Mouse (Mus musculus): ENCODE data around the gene Prkacb.

Gene Prkacb

DNA sequence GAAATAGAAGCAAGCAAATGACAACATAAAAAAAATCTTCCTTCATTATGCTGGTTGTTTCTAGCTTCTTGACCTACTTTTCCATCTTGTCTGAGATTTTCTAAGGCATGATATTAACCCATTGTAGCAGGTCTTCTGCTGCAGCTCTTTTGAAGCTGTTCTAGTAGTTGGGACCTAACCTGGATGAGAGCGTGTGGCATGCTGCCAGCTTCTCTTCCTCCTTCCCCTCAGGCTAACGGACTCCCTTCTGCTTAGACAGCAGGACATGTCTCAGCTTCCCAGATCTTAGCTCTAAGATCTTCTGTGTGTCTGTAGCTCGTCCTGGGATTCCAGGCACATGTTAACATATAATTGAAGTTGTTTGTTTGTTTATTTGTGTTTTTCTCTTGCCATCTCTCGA, 93.1 kb downstream of the Prkacb start:
- no peak for DNase-seq (ENCODE audit: low spot score)

DNA sequence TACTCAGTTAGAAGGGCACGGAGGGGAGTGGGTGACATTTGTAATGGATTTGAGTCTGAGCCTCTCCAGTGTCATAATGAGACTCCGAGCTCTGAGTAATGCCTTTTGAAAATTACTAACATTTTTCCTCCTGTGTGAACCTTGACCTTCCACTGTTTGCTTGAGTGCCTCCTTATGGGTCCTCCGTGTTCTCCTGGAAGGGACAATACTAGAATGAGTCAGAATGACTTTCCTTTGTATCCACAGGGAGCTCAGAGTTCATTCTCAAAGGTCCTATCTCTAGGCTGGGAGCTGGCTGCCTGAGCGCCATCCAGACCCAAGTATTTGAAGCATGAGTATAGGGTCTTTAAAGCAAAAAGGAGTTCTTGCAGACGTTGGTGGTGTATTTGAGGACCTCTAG, 94.5 kb downstream of the Prkacb start:
- no peak for DNase-seq (ENCODE audit: low spot score)

DNA sequence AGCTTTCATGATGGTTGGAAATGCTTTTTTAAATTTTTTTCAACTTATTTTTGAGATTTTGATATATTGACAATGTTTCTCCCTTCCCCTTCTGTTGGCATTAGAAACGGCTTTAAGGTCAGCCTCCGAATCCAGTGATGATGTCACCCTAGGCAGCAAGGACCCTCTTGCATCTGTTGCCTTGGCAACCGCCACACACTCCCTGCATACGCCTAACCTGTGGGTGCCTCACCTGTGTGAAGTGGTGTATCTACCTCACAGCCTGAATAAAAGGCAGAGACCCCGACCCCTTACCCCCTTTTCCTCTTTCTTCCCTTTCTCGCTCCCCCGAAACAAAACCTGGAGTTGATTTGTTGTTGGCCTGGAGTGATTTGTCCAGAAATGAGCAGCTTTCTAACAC, 100.5 kb downstream of the Prkacb start:
- no peak for DNase-seq (ENCODE audit: low spot score)

DNA sequence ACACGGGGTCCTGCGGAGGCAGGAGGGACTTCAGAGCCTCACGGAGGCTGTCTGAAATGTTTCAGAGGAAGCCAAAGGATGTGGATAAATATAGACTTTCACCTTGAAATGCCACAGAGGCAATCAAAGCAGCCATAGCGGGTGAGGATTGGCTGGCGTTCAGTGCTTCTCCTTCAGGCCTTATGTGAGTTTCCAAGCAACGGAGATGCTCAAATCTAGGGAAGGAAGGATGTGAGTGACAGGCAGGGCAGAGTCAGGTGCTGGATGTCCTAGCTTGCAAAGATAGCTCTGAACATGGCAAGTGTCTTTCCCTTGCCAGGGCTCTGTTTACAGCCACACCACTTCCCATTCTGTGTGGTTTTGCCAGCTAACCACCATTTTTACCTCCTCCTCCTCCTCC, 101.2 kb downstream of the Prkacb start:
- peak; percentile 17 for DNase-seq (ENCODE audit: low spot score)

DNA sequence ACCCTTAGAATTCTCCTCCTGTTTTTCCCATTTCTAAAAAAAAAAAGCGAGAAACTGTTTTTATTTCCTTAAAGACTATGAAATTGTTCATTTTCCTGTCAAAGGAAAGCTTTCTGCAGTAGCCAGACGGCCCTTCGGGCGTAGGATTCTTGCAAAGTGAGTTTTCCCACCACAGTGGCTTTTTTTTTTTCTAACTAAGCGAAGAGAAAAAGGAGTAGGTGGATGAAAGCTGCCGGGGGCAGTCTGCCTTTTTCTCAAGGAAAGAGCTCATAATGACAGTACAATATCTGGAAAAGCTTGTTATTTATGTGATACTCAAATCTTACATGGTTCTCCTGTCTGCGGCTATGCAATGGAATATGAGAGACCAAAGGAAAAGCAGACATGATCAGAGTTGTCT, 101.7 kb downstream of the Prkacb start:
- DNase-seq (ENCODE audit: low spot score): no peak

DNA sequence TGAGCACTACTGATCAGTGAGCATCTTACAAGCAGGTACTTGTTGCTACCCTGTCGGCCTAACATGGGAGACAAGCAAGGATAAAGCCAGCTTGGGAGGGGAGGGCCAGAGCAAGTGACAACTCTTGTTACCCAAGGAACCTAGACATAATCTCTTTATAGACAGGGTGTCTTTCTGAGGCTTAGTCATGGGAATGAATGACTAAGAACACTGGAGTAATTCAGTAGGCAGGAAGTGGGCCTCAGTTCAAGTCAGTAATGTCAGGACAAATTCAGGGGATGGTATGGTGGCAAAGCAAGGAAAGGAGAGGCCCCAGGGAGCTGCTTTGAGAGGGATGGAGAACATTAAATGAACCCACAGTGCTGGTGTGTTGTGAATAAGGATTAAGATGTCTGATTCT, 103.7 kb downstream of the Prkacb start:
- no peak for DNase-seq (ENCODE audit: low spot score)

DNA sequence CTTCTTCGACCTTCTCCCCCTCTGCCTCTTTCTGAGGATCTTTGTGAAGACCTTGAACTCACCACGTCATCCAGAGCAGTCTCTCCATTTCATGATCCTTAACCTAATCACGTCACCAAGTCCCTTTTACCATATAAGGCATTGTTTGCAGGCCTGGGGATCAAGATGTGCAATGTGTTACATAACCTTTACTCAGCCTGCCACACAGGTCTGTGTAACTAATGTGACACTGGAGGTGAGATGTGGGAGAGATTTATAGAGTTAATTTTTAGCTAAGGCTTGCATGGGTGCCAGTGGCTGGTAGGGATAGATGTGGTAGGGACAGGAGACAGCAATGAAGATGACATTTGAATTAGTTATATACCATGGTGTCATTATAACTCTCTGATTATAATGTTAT, 104.4 kb downstream of the Prkacb start:
- DNase-seq (ENCODE audit: low spot score): no peak

DNA sequence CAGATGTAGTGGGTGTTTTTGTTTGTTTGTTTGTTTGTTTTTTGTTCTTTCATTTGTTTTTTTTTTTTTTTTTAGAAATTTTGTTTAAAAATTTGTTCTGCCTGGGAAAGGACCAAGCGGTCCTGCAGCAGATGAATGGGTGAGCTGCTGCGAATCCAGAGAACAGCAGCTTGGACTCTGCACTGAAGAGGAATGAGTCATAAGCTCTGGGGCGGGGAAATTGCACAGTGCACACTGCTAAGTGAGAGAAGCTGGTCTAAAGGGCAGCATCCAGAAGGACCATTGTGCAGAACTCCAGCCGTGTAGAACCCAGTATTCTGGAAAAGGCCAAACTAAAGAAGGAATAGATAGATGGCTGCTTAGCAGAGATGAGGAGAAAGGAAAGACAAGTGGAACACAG, 108.7 kb downstream of the Prkacb start:
- no peak for DNase-seq (ENCODE audit: low spot score)

DNA sequence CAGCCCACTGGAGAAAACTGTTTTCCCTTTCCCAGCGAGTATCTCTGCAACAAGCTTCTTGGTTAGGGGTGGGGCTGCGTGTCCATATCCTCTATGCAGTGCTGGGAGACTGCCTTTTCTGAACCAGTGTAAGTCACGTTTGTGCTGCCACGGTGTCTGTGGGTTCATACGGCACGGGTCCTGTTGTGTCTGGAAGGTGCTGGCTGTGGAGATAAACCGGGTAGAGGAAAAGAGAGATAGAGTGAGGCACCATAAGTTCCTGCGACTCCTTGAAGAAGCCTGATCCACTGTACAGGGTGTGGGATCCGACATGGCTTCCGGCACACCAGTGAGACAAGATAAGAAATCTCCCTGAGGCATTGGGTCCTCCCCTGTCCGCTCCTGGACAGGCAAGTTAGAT, 112.7 kb downstream of the Prkacb start:
- DNase-seq (ENCODE audit: low spot score): no peak

DNA sequence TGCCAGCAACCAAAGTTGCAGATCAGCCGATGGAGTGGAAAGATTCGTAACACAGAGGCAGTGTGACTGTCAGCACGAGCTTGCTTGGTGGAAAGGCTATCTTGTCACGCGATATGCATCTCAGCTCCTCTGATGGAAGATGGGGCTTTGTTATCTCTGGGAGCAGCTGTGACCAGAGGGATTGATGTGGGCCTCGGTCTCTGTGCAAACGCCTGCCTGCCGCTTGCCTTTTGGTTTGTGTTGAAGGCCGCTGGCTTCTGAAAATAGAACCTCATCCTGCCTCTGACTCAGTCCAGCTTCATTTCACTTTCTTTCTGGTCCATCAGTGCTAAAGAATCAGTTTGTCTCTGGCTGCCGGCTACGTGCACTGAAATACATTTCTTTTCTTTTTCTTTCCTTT, 113.8 kb downstream of the Prkacb start:
- no peak for DNase-seq (ENCODE audit: low spot score)

DNA sequence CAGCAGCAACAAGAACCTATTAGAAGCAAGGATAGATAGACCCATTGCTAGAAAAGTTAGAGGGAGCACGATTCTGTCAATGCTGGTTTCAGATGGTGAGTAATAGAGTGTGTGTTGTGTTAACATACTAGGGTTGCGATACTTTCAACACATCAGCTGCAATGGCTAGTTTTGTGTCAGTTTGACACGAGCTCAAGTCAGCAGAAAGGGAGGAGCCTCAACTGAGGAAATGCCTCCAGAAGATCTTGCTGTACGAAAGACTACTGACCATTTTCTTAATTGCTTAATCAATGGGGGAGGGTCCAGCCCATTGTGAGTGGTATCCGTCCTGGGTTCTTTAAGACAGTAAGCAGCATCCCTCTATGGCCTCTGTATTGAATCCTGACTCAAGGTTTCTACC, 120.2 kb downstream of the Prkacb start:
- no peak for DNase-seq (ENCODE audit: low spot score)

DNA sequence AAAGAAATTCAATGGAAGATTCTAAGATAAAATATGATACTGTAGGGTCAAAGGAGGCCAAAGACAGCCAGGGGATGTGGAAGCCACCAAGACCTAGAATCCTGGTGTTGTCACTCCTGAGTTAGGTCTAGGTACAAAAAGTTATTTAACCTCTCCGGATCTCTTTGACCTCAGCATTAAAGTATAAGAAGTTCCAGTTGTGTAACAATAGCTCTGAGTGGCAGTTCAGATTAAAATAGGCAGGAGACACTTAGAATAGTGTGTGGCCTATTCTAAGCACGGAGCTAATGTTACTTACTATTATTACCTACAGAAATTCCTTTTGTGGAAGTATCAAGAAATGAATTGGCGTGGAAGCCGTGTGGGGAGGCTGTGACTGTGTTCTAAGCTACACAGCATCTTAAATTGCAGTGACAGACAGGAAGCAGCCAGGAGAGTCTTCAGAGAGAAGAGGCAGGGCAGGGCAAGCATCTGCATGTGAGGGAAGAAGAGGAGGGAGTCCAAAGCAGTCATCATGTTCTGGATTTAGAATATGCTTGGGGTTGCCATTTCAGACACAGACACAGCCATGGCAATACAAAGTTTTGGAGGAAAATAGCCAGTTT, 125.6 kb downstream of the Prkacb start:
- DNase-seq (ENCODE audit: low spot score): no peak

DNA sequence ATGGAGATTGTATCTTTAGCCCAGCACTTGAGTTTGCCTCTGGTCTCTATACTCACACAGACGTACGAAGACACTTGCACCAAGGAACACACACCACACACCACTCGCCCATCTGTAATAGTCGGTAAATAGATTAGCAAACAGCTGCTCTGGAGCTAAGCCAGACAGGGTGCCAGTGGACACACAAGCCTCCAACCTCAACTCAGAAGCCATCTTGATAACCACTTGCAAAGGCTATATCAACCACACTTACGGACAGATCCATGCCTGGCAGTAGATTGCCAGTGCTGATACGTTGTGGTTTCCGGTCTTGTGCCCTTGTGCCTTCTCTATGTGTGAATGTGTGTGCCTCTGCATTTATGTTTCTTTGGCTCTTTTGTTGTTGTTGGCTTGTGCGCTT, 126.4 kb downstream of the Prkacb start:
- DNase-seq (ENCODE audit: low spot score): no peak

DNA sequence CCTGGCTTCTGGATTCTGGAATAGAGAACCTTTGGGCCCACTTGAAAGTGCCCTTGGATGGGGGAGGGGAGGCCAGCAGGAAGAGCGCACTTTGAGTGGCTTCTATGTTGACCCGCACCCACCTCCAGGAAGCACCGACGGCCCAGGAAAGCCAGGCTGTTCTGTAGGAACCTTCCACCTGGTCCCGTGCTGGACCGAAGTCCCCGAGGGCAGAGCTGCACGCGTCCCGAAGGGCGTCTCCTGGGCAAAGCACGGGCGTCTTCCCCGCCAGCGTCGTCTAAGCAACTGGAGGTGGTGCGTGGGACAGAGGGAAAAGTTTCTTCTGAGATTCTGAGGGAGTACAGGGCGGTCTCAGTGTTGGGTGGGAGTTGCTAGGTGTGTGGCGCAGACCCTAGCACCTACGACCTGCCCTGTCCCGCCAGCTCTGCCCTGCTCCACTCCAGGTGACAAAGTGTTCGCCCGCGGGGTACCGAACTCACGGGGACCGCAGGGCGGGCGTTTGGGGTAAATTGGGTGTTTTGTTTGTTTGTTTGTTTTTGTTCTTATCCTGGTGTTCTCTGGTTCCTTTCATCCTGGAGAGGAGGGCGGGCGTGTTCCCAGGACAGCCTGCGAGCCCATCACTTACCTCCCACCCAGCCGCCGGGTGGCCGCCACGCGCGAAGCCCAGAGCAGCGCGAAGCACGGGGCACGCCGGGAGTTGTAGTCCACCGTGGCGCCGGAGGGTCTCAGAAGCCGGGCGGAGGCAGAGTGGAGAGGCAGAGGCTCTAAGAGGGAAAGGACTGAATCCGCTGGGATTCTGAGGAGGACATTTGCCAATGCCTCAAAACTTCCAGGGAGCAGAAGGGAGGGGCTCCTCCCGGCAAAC, 127.7 kb downstream of the Prkacb start, which contains the start of gene Samd13:
Samd13 (minus strand) TSS at position 782 of the 865 bp plus-strand sequence.
- DNase-seq (ENCODE audit: low spot score): peak; percentile 24

DNA sequence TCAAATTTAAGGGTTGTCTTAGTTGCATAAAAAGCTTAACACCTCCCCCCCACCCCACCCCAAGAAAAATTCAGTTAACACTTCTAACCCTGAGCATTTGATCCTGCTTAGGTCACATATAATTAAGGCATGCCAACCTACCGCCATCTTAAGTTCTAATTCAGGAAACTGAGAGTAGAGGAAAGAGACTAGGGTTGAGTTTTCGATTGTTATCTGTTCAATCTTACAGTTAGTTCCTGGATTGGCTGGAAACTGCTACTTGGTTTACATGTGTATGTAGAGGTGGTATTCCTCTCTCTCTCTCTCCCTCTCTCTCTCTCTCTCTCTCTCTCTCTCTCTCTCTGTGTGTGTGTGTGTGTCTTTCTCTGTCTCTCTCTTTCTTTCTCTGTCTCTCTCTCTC, 129.7 kb downstream of the Prkacb start:
- no peak for DNase-seq (ENCODE audit: low spot score)

DNA sequence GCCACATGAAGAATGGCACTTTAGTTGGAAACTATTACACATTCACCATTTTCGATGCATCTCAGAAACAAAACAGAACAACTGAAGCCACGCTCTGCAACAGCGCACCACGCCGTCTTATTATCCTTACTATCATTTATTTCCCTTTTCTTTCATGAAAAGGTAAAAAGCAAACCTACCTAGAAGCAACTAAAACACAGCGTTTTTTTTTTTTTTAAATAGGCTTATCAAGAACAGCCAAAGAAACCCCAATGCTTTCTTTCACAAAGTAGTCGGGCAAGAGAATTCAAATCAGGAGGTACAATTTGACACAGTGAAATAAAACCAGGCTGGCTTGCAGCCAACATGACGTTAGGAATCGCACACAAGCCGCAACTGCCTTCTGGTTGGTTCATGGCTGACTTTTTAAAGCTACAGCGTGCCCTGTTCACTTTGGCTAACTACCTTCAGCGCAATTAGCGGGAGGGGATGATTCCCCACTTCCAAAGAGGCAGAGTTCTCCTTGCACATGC, 130.6 kb downstream of the Prkacb start:
- peak; percentile 65 for DNase-seq (ENCODE audit: low spot score)

DNA sequence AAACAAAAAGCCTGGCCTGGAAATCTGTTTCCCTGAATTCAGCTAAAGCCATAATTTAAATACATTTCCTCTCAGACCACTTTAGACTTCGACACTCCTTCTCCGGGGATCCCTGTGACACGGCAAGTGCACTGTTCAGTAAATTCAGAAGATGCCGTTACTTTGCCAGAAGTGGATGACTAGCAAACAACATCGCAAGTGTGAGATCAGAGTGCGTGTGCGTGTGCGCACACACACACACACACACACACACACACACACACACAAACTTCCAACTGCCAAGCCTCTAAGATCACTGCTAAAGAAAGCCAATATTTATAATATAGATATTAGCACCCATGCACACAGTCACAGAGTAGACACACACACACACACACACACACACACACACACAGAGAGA, 131.1 kb downstream of the Prkacb start:
- DNase-seq (ENCODE audit: low spot score): no peak

DNA sequence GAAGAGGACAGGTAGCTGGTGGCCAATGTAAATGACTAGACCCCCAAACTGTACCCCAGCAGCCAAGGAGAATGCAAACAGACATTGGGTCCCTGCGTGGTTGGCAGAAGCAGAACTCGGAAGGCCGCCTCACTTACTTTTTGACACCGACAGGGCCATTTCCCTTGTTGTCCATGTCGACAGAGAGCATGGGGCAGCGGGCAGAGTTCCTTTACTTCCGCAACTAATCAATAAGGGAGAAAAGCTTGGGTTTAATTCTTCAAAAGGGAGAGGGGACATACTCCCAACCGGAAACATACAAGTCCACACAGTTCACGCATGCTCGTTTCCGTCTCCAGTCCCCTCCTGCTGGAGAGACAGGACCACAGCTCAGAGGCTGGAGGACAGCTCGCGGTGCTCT, 132.2 kb downstream of the Prkacb start:
- no peak for DNase-seq (ENCODE audit: low spot score)

DNA sequence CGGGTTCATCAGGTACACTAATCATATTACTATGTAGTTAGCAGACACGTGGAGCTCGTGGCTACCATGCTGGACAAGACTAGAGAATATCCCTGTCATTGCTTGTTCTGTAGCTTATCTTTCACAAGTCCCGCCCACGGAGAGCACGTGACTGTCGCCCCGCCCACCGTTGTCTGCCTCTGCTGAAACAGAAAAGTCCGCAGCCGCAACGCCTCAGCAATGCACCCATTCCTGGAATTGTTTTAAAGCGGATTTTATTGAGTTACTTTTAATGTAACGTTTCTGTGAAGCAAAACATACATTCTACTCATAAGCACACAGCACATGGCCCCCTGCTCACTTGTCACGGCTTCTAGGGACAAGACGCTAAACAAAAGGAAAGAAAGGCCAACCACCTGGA, 133.1 kb downstream of the Prkacb start:
- DNase-seq (ENCODE audit: low spot score): no peak
